Mouse (Mus musculus): ENCODE results near the gene Slc45a1.
"Not testable (repeated sequence)": the region's sequence is repeated elsewhere in the genome, so short reads cannot be mapped to it uniquely, and the experiment has no call there.

Slc45a1 gene

DNA sequence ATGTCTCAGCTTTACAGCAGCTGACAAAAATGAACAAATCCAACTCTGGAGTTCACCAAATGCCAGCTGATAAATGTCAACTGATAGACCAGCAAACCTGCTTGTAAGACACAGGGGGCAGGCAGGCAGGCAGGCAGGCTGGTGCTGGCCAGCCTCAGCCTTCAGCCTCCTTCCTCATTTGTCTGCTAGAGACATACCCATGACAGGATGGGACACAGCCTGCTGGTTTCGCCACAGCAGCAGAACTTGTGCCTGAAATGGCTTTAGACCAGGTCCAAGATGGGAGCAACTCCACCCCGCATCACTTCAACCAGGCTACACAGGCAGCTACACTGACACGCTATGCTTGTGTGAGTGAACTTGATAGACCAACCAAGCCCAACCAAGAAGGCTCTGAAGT, 46.2 kb downstream of the Slc45a1 start:
- CTCF ChIA-PET = interaction anchor here (0.7 to 0.8 kb wide), 2 partner anchors 93 to 252 kb away, joined by 3 read pairs; no protein-coding TSS in a partner anchor

DNA sequence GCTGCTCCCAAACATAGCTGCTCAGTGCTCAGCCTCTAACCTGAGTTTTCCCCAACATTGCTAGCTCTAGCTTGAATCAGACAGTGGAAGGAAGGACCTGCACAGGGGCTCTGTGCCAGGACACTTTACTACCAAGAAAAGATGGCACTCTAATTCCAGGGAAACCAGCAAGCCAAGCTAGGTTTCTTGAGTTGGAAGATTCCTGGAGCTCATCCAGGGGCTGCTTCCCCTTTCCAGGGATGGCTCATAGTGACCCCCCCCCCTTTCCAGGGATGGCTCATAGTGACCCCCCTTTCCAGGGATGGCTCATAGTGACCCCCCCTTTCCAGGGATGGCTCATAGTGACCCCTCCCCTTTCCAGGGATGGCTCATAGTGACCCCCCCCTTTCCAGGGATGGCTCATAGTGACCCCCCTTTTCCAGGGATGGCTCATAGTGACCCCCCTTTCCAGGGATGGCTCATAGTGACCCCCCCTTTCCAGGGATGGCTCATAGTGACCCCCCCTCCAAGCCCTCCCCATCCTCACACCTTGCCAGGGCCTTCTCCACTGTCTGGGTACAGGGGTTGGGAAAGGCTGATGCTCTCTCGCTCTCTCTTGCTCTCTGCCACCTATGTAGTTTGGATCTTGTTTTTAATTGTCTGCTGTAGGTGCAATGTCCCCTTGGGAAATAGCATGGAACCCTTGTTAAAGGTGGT, 48.5 kb downstream of the Slc45a1 start:
- CTCF ChIA-PET = interaction anchor here (0.6 to 0.8 kb wide), 4 partner anchors 47 to 296 kb away, joined by 3 to 8 read pairs (median 6); no protein-coding TSS in a partner anchor

GRCm38 (mm10) chr4:150601489-150601888, 50.5 kb downstream of the Slc45a1 start:
- CTCF ChIA-PET = no interaction called here

DNA sequence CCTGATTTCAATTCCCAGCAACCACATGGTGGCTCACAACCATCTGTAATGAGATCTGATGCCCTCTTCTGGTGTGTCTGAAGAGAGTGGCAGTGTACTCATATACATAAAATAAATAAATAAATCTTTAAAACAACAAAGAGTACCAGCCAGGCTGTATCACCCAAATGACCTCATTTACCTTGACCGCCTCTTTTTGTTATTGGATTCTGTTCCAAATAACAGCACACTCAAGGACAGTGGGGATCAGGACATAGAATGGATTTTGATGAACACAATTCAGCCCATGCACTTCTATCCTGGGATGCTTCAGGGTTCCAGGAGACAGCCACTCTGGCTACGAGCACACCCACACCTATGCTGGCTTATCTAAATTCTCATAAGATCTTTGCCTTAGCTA, 51.5 kb downstream of the Slc45a1 start:
- CTCF ChIA-PET = not testable (repeated sequence)

- CTCF ChIA-PET = no interaction called here
Observed at GRCm38 (mm10) chr4:150599119-150599992, 52.6 kb downstream of the Slc45a1 start.

GRCm38 (mm10) chr4:150598686-150599085, 53.3 kb downstream of the Slc45a1 start:
- CTCF ChIA-PET = no interaction called here

DNA sequence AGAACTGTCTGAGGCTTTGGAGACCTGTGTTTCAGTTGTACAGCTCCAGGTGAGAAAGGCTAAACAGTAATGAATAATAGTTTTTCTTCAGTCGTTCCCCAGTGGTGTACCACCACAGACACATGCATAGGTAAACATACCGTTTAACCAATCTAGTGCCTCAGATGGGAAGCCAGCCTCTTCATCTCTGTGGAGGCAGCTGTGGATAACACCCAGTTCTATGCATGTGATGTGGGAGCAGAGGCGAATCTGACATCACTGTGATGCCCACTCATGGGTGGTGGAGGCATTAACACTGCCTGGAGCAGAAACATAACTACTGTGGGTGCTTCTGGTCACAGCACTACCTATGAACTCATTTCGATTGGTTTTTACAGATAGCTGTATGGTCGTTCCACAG, 56.0 kb downstream of the Slc45a1 start:
- CTCF ChIA-PET = no interaction called here

DNA sequence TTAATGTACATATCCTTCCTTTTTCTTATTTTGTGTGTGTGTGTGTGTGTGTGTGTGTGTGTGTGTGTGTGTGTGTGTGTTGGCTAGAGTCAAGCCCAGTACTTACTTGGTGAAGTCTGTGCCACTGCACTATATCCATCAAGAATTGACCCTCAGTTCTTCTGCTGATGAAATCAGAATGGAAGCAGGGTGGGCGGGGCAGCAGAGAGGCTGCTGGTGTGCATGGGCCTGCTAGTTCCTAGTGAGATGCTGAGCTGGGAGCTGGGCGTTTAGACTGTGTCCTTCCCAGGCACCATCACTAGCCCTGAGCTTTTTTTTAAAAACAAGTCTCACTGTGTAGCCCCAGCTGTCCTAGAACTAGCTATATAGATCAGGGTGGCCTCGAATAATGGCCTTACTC, 56.9 kb downstream of the Slc45a1 start:
- CTCF ChIA-PET = no interaction called here

- CTCF ChIA-PET = no interaction called here
Observed at GRCm38 (mm10) chr4:150594298-150594829, 57.6 kb downstream of the Slc45a1 start.

GRCm38 (mm10) chr4:150593473-150594217, 58.3 kb downstream of the Slc45a1 start:
- CTCF ChIA-PET = no interaction called here

GRCm38 (mm10) chr4:150592087-150592486, 59.9 kb downstream of the Slc45a1 start:
- CTCF ChIA-PET = interaction anchor here (1.3 kb wide), 1 partner anchor 22 kb away, joined by 15 read pairs; no protein-coding TSS in a partner anchor

DNA sequence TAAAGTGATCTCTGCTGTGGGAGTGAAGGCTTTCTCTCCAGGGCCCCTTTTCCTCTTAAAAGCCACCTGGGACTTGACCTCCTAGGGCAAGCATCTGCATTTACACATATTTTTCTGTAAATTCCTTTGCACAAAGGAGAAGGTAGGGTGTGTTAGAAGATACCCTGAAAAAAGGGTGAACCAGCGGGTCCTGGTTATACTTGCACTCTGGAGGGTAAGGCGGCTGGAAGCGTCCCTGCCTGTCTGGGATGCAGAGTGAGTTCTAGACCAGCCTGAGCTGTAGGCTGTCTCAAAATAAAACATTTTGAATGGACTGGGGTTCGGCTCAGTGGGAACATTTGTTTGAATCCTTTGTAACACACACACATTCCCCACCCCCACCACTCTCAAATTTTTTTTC, 60.4 kb downstream of the Slc45a1 start:
- CTCF ChIA-PET = interaction anchor here (1.3 kb wide), 1 partner anchor 22 kb away, joined by 15 read pairs; no protein-coding TSS in a partner anchor

DNA sequence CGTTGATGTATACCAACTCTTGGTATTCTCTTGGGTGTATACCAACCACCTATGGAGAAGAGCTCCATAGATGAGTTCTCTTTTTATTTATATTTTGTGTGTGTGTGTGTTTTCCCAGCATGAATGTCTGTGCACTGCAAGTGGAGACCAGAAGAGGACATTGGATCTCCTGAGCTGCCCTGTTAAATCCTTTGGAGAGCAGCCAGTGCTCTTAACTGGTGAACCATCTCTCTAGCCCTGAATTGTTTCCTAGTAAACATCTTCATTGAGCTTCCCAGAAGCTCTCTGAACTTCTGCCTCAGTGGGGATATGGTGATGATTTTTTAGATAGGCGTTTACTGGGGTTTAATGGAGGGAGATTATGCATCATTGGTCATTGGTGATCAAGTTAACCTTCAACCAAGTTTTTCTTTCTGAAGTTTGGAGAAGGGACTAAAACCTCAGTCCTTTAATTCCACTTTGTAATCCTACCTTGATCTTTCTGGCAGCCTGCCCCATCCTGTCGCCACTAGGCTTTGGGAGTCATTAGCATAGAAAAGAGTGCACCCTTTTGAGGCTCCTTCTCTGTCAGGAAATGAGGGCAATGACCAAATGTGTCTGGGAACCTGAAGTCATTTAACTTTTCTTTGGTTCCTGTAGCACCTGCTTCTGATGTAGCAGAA, 61.2 kb downstream of the Slc45a1 start:
- CTCF ChIA-PET = no interaction called here

GRCm38 (mm10) chr4:150588300-150588621, 63.7 kb downstream of the Slc45a1 start:
- CTCF ChIA-PET = no interaction called here

GRCm38 (mm10) chr4:150587597-150588299, 64.2 kb downstream of the Slc45a1 start:
- CTCF ChIA-PET = no interaction called here

- CTCF ChIA-PET = interaction anchor here (0.6 to 0.7 kb wide), 2 partner anchors 112 to 246 kb away, joined by 8 to 18 read pairs; no protein-coding TSS in a partner anchor
Observed at GRCm38 (mm10) chr4:150586275-150586674, 65.7 kb downstream of the Slc45a1 start.

DNA sequence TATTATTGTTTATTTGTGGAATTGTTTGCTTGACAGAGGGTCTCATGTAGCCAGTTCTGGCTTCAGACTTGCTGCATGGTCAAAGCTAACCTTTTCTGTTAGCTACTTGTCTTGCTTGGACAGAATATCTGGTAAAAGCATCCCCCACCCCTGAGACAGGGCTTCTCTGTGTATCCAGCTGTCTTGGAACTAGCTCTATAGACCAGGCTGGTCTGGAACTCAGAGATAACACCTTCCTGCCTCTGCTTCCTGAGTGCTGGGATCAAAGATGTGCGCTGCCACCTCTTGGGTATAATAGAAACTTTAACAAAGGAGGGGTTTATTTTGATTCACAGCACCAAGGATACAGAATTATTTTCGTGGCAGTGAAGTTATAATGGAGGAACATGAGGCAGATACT, 66.2 kb downstream of the Slc45a1 start:
- CTCF ChIA-PET = interaction anchor here (0.6 to 0.7 kb wide), 2 partner anchors 112 to 246 kb away, joined by 8 to 18 read pairs; no protein-coding TSS in a partner anchor

DNA sequence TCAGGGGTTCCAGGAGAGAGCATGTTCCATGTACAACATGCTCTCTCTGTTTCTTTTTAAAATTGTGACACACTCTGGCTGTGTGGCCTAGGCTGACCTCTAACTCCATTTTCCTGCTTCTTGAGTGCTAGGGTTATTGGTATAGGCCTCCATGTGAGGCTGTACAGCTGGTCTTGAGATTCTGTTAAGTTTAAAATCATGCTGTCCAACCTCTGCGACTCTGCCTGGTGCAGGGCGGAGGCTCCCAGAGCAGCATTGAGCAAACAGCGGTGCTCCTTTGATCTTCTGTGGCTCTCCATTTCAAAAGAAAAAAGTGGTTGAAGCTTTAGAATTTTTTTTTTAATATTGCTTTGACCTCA, 68.2 kb downstream of the Slc45a1 start:
- CTCF ChIA-PET = interaction anchor here (0.5 kb wide), 2 partner anchors 108 to 345 kb away, joined by 3 to 4 read pairs; no protein-coding TSS in a partner anchor

DNA sequence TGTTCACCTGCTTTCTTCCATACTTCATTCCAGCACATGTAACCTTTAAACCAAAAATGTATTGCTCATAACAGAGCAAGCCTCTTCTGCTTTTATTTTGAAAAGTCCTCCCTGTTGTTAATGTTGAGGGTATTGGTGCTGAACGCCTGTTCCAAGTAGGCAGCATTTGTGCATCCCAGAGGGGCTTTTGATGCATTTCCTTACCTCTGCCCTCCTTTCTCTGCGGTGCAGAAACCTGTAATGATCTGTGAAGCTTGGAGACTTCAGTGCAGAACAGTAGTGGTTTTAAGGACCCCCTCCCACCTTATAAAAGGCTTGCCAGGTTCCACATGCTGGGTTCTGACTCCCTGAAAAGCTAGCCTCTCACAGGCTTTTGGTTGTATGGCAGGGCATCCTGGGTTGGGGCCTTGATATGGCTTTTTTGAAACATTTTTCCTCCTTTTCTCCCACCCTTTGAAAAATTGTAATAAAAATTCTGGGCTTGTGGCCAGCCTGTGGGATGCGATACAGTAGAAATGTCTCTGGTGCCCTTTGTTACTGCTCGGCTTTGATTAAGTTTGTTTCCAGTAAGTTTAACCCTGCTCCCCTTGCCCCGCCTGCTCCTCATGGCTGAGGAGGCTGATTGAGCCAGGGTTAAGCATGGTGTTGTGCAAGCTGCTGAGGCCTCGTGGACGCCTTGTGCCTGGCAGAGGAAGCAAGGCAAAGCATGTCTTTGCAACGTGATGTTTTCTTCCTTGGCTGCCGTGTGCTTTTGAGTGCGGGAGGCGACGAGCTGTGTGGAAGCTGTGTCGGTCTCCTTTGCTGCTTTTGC, 68.8 kb downstream of the Slc45a1 start:
- CTCF ChIA-PET = interaction anchor here (0.5 kb wide), 1 partner anchor 345 kb away, joined by 3 read pairs; no protein-coding TSS in a partner anchor

All from spleen, embryonic (tissue).